Mouse (Mus musculus) liver, adult (tissue): ENCODE data around the gene Ei24.

Experiments used
- GATA4 ChIP-seq: IDR thresholded peaks from 2 replicates; pipeline ENCODE4 v1.6.1; 2014; ENCODE audit warnings: mild to moderate bottlenecking, low read length; ENCODE audit not compliant: insufficient replicate concordance

Ei24 gene

DNA sequence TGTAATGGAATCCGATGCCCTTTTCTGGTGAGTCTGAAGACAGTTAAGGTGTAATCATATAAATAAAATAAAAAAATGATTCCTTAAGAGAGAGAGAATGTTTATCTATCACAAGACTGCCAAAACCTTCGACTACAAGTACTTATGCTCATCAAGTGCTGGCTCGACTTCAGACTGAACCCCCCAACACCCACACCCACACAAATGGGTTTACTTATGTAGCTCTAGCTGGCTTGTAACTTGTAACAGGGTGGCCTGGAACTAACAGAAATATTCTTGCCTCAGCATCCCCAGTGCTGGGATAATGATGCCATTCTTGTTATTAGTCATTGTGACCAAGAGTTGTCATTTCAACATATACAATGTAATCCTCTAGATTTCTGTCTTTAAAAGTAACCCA lies 6.7 kb upstream of the Ei24 start:
- TF ChIP-seq GATA4, result no peak

- no peak for TF ChIP-seq GATA4
Measured at GRCm38 (mm10) chr9:36803386-36803785, 6.2 kb upstream of the Ei24 start.

GRCm38 (mm10) chr9:36802951-36803350 lies 5.8 kb upstream of the Ei24 start:
- TF ChIP-seq GATA4, result no peak

DNA sequence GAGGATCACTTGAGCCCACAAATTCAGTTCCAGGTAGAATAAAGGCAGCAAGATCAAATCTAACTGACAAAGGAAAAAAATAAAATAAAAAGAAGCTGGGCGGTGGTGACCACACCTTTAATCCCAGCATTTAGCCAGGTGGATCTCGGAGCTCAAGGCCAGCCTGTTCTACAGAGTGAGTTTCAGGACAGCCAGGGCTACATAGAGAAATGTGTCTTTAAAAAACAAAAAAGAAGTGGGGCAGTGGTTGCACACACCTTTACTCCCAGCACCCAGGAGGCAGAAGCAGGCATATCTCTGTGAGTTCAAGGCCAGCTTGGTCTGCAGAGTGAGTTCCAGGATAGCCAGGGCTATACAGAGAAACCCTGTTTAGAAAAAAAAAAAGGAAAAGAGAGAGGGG lies 4.8 kb upstream of the Ei24 start:
- TF ChIP-seq GATA4, result no peak

- TF ChIP-seq GATA4, result no peak
Measured at GRCm38 (mm10) chr9:36796224-36796623, 969 bp downstream of the Ei24 start.

DNA sequence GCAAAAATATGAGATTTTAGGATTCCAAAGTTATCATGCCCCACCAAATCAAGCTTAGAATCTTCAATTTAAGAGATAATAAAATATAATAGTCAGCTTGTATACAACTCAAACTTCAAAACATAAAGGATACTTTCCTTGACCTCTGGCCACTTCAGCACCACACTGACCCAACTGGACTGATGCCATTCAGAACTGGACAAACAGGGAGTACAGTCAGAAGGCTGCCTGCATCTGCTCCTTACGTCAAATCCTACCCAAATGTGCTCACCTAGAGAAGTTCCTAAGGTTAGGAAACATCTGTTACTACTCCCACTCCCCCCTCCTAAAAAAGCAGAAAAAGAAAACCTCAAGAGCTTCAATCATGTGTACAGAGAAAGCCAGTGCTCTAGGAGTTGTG lies 1.6 kb downstream of the Ei24 start:
- TF ChIP-seq GATA4, result no peak

DNA sequence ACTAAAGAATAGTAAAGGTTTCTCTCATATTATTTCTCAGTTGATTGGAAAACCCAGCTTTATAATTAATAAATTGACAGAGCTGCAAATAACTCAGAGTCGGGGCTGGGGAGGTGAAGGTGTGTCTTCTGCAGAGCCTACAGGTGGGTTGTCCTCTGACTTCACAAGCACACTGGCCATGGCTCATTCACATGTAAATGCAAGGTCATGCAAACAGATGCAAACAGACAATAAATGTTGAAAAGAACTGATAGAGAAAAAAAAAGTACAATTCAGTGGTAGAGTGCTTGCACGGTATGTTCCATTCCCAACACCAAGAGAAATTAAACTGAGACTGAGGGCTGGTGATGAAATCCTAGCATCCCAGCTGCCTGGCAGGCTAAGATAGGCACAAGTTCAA lies 2.7 kb downstream of the Ei24 start:
- no peak for TF ChIP-seq GATA4

- no peak for TF ChIP-seq GATA4
Measured at GRCm38 (mm10) chr9:36792191-36792590, 5.0 kb downstream of the Ei24 start.

- no peak for TF ChIP-seq GATA4
Measured at GRCm38 (mm10) chr9:36783921-36784320, 13.3 kb downstream of the Ei24 start.

GRCm38 (mm10) chr9:36769048-36769413 lies 28.2 kb downstream of the Ei24 start:
- no peak for TF ChIP-seq GATA4

DNA sequence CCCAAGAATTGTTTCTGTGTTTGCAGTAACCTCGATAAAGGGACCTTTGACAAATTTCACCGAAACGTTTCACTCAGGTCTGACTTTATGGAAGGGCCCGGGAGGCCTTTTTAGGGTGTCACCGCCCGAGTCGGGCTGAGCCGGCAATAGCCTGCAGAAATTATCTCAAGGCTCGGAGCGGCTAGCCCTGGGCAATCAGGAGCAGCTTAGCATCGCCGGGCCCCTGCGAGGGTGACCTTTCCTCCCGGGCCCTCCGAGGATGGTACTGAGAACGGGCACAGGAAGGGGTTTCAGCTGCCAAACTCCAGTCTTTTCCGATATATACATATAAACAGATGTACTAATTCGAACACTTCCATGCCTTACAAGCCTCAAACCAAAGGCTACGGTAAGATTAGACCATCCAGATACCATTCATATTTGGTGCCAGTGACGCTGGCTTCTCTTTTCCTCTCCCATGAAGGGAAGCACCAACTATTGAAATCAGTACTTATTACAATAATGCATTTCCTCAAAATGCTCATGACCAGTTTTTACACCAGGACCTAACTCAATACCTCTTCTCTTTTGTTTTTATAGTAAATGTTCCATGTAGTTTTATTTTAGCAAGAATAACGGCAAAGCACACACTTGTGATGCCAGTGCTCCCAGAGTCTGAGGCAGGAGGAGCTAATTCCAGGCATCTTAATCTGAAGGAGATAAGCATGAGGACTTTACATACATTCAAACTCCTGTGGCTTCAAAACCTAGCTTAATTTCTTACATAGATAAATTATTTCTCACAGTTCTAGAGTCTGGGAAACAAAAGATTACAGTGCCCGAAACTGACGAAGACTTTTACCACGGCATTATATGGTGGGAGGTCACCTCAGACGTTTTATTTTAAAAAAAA lies 28.8 kb downstream of the Ei24 start:
- no peak for TF ChIP-seq GATA4

GRCm38 (mm10) chr9:36767203-36768143 lies 29.7 kb downstream of the Ei24 start, which contains the start of gene Stt3a:
Stt3a (minus strand) TSS chr9:36767679.
- peak; percentile 76; the same call in 1 of the 2 replicates for TF ChIP-seq GATA4

DNA sequence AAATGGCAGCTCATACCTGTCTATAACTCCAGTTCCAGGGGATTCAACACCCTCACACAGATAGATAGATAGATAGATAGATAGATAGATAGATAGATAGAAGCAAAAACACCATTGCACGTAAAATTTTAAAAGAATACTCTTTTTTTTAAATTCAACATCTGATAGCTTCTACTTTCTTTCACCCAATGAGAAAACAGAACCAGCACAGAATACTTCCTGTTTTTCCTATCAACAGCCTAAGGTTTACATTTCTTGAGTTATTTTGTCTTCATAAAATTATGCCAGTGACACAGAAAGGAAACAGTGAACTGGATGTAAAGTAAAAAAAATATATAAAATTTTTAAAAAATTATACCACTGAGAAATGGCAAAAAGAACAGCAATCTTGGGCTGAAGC lies 32.8 kb downstream of the Ei24 start:
- no peak for TF ChIP-seq GATA4
